27 mouse cellular contexts compared by ENCODE assay signal in genomic region chr6:126100579-126100978, GRCm38 (mm10).
DNase-seq lines count a peak whose midpoint lies in the region; ATAC-seq and TF ChIP-seq lines count a peak whose summit lies in the region.
"Had no signal": no experiment of that assay in that cellular context is flagged by ENCODE, and none has a peak within 500 bp of the region (broad histone marks: within the 10 kb centered on the region; RNA-seq: fewer than 3 reads in every experiment).

No protein-coding gene starts in this region.

- DNase-seq in heart, adult 2 months, result peak; percentile 52 to 57
- DNase-seq in NIH3T3 (ENCODE audit: low read depth), result peak; percentile 58
- peak; percentile 76 for DNase-seq in gastrocnemius, adult 2 months
- peak; percentile 31 to 44 for DNase-seq in gastrocnemius, postnatal 4 days (ENCODE audit: low spot score in 2 of 2)
- no peak for DNase-seq in hindbrain, embryonic 11.5 days (ENCODE audit: low spot score)
- DNase-seq: adrenal gland, adult 2 months; B cell, adult 2 months; cerebellum, adult 11-12 months; kidney, adult 9 months; kidney, postnatal 14 days; lung, embryonic 14.5 days; right cerebral cortex, adult 18-20 months; right cerebral cortex, postnatal 4 days; thymus, postnatal 25 days had no signal

- no peak for TF ChIP-seq POLR2A in heart, adult 2 months (IDR thresholded peaks at IDR 0.05; ENCODE audit: insufficient read depth, low read depth, low read length)

- TF ChIP-seq EP300 in heart, adult 2 months (IDR thresholded peaks at IDR 0.05; ENCODE audit: insufficient read depth, low read depth, low read length), result no peak

- no peaks in the 10 kb centered on the region for H3K9me3 ChIP-seq in heart, embryonic 11.5 days (replicated peaks; ENCODE audit: control insufficient read depth, low read length)
- H3K9me3 ChIP-seq in hindbrain, embryonic 11.5 days (ENCODE audit: control insufficient read depth, low read length), result no peaks in the 10 kb centered on the region
- H3K9me3 ChIP-seq in midbrain, embryonic 15.5 days, result no peaks in the 10 kb centered on the region
- H3K9me3 ChIP-seq: heart, embryonic 13.5 days; limb, embryonic 13.5 days; midbrain, embryonic 13.5 days; stomach, embryonic 15.5 days had no signal

- peaks cover 10% of the 10 kb centered on the region for H3K4me1 ChIP-seq in heart, adult 2 months (ENCODE audit: control insufficient read depth, insufficient read depth, low read length)
- H3K4me1 ChIP-seq in heart, embryonic 11.5 days (ENCODE audit: control insufficient read depth, insufficient read depth, low read length), result peaks cover 8% of the 10 kb centered on the region
- no peaks in the 10 kb centered on the region for H3K4me1 ChIP-seq in hindbrain, embryonic 11.5 days (replicated peaks; ENCODE audit: control insufficient read depth, insufficient read depth, low read length)
- no peaks in the 10 kb centered on the region for H3K4me1 ChIP-seq in midbrain, embryonic 15.5 days
- H3K4me1 ChIP-seq: megakaryocyte, embryonic 14.5 days; midbrain, embryonic 13.5 days had no signal

- no peaks in the 10 kb centered on the region for H3K36me3 ChIP-seq in heart, adult 2 months (ENCODE audit: control insufficient read depth, insufficient read depth, low read length)
- 0 out of 2 replicates have a peak, but pooled peaks cover 4% of the 10 kb centered on the region for H3K36me3 ChIP-seq in heart, embryonic 11.5 days (ENCODE audit: control insufficient read depth, insufficient read depth, low read length)
- no peaks in the 10 kb centered on the region for H3K36me3 ChIP-seq in hindbrain, embryonic 11.5 days (ENCODE audit: control insufficient read depth, insufficient read depth, low read length)
- H3K36me3 ChIP-seq in midbrain, embryonic 15.5 days (replicated peaks), result no peaks in the 10 kb centered on the region
- H3K36me3 ChIP-seq: G1E; midbrain, embryonic 13.5 days; stomach, embryonic 15.5 days had no signal

- H3K4me2 ChIP-seq in heart, embryonic 11.5 days, result no peak overlapping the region
- no peak overlapping the region for H3K4me2 ChIP-seq in hindbrain, embryonic 11.5 days (replicated peaks; ENCODE audit: low read depth, low read length)
- H3K4me2 ChIP-seq in midbrain, embryonic 15.5 days, result no peak overlapping the region
- H3K4me2 ChIP-seq: heart, embryonic 13.5 days; limb, embryonic 13.5 days; lung, embryonic 14.5 days; midbrain, embryonic 13.5 days; stomach, embryonic 15.5 days had no signal

- H3K79me2 ChIP-seq in heart, adult 2 months (replicated peaks; ENCODE audit: control insufficient read depth, insufficient read depth, low read length), result no peaks in the 10 kb centered on the region

- no peak overlapping the region for H3K27ac ChIP-seq in heart, adult 2 months
- no peak overlapping the region for H3K27ac ChIP-seq in heart, embryonic 11.5 days (ENCODE audit: low read depth, low read length)
- peak overlapping the region; percentile 41 for H3K27ac ChIP-seq in gastrocnemius, adult 2 months
- no peak overlapping the region for H3K27ac ChIP-seq in hindbrain, embryonic 11.5 days (ENCODE audit: low read depth, low read length)
- no peak overlapping the region for H3K27ac ChIP-seq in midbrain, embryonic 15.5 days
- H3K27ac ChIP-seq: heart, embryonic 13.5 days; layer of hippocampus, adult 2 months; limb, embryonic 13.5 days; liver, embryonic 14.5 days; midbrain, embryonic 13.5 days; stomach, embryonic 15.5 days had no signal

- no peak overlapping the region for H3K9ac ChIP-seq in heart, adult 2 months (ENCODE audit: low read depth, low read length)
- no peak overlapping the region for H3K9ac ChIP-seq in heart, embryonic 11.5 days (ENCODE audit: low read depth, low read length)
- no peak overlapping the region for H3K9ac ChIP-seq in hindbrain, embryonic 11.5 days (ENCODE audit: low read depth, low read length)
- no peak overlapping the region for H3K9ac ChIP-seq in midbrain, embryonic 15.5 days
- H3K9ac ChIP-seq: heart, embryonic 13.5 days; limb, embryonic 13.5 days; liver, embryonic 14.5 days; lung, embryonic 14.5 days; midbrain, embryonic 13.5 days; stomach, embryonic 15.5 days had no signal

- no peak overlapping the region for H3K4me3 ChIP-seq in heart, adult 2 months
- no peak overlapping the region for H3K4me3 ChIP-seq in heart, embryonic 11.5 days (ENCODE audit: low read depth, low read length)
- H3K4me3 ChIP-seq in gastrocnemius, adult 2 months, result no peak overlapping the region
- H3K4me3 ChIP-seq in hindbrain, embryonic 11.5 days (ENCODE audit: low read depth, low read length), result no peak overlapping the region
- no peak overlapping the region for H3K4me3 ChIP-seq in midbrain, embryonic 15.5 days
- H3K4me3 ChIP-seq: heart, embryonic 13.5 days; layer of hippocampus, adult 2 months; limb, embryonic 13.5 days; megakaryocyte, embryonic 14.5 days; midbrain, embryonic 13.5 days; stomach, embryonic 15.5 days had no signal

- no peak for ATAC-seq in heart, embryonic 11.5 days (replicated peaks; ENCODE audit: insufficient number of reproducible peaks, low FRiP score, low TSS enrichment)
- no peak for ATAC-seq in hindbrain, embryonic 11.5 days (ENCODE audit: low FRiP score)
- ATAC-seq in midbrain, embryonic 15.5 days (replicated peaks), result no peak
- ATAC-seq: forebrain, embryonic 16.5 days; hindbrain, embryonic 16.5 days; intestine, embryonic 16.5 days; midbrain, embryonic 13.5 days had no signal

- 97% methylated on average over 1 of the region's 1 CpGs for WGBS in heart, adult 2 months
- WGBS in heart, embryonic 11.5 days (ENCODE audit: insufficient replicate concordance), result 77% methylated on average over 1 of the region's 1 CpGs
- 92% methylated on average over 1 of the region's 1 CpGs for WGBS in hindbrain, embryonic 11.5 days
- WGBS in midbrain, embryonic 15.5 days, result 91% methylated on average over 1 of the region's 1 CpGs

- no peak for TF ChIP-seq CTCF in heart, adult 2 months (IDR thresholded peaks at IDR 0.05)
- no peak for TF ChIP-seq CTCF in gastrocnemius, adult 2 months (IDR thresholded peaks at IDR 0.05)

- intact Hi-C loops in heart, adult 2 months (cut with DNase I), result no loop called here
- intact Hi-C loops in gastrocnemius, adult 2 months (cut with DNase I), result no loop called here

- H3K27me3 ChIP-seq in heart, adult 2 months (ENCODE audit: control insufficient read depth, insufficient read depth, low read length), result no peaks in the 10 kb centered on the region
- no peaks in the 10 kb centered on the region for H3K27me3 ChIP-seq in heart, embryonic 11.5 days (ENCODE audit: control insufficient read depth, insufficient read depth, low read length)
- no peaks in the 10 kb centered on the region for H3K27me3 ChIP-seq in hindbrain, embryonic 11.5 days (ENCODE audit: control insufficient read depth, insufficient read depth, low read length)
- H3K27me3 ChIP-seq in midbrain, embryonic 15.5 days (replicated peaks), result no peaks in the 10 kb centered on the region
- H3K27me3 ChIP-seq: heart, embryonic 13.5 days; limb, embryonic 13.5 days; midbrain, embryonic 13.5 days; stomach, embryonic 15.5 days had no signal
